In genomic region chr8:45381963-45382347, GRCm38 (mm10) we compare ENCODE assay signal across 8 mouse cellular contexts. TPM values are rescaled to one million over a fixed set of nuclear protein-coding genes. Genes with fewer than 3 reads are reported as not detected.
DNase-seq lines count a peak whose midpoint lies in the region; ATAC-seq lines count a peak whose summit lies in the region.

Fam149a (minus strand) TSS chr8:45382291.

- no peak for ATAC-seq in heart, embryonic 14.5 days (ENCODE audit: insufficient number of reproducible peaks, insufficient read depth, low FRiP score, low read depth)
- ATAC-seq in forebrain, embryonic 13.5 days = peak; percentile 64
- ATAC-seq in limb, embryonic 11.5 days (ENCODE audit: insufficient number of reproducible peaks, low FRiP score, low TSS enrichment, low read depth) = 0 out of 2 replicates have a peak, but pooled peaks have one; percentile 47

- H3K9me3 ChIP-seq in heart, embryonic 14.5 days (ENCODE audit: control insufficient read depth, low read length) = no peaks in the 10 kb centered on the region
- H3K9me3 ChIP-seq in forebrain, embryonic 13.5 days (replicated peaks) = no peaks in the 10 kb centered on the region
- no peaks in the 10 kb centered on the region for H3K9me3 ChIP-seq in limb, embryonic 11.5 days (ENCODE audit: control insufficient read depth, low read length)

- H3K4me1 ChIP-seq in heart, embryonic 14.5 days (ENCODE audit: control insufficient read depth in 2 of 2, insufficient read depth in 2 of 2, low read length in 2 of 2) = peaks cover 6 to 11% of the 10 kb centered on the region in 2 experiments; a peak in 3 of 4 replicates
- peaks cover 19% of the 10 kb centered on the region for H3K4me1 ChIP-seq in forebrain, embryonic 13.5 days
- H3K4me1 ChIP-seq in limb, embryonic 11.5 days (ENCODE audit: control insufficient read depth, insufficient read depth, low read length) = peaks cover 4% of the 10 kb centered on the region; the same call in 1 of the 2 replicates

- peak within 1 kb of the TSS; percentile 30 to 39 for H3K4me3 ChIP-seq in heart, embryonic 14.5 days (ENCODE audit: control insufficient read depth in 1 of 2, insufficient read depth in 1 of 2, low read depth in 1 of 2, low read length in 2 of 2)
- H3K4me3 ChIP-seq in forebrain, embryonic 13.5 days = peak within 1 kb of the TSS; percentile 45
- H3K4me3 ChIP-seq in limb, embryonic 11.5 days (ENCODE audit: low read depth, low read length) = peak within 1 kb of the TSS; percentile 36

- H3K27ac ChIP-seq in heart, embryonic 14.5 days (replicated peaks in 1 of 2; ENCODE audit: control insufficient read depth in 1 of 2, insufficient read depth in 1 of 2, low read depth in 2 of 2, low read length in 2 of 2) = no peak within 1 kb of the TSS
- H3K27ac ChIP-seq in forebrain, embryonic 13.5 days = no peak within 1 kb of the TSS
- no peak within 1 kb of the TSS for H3K27ac ChIP-seq in limb, embryonic 11.5 days (replicated peaks; ENCODE audit: low read depth, low read length)

- peak within 1 kb of the TSS; percentile 51 for H3K9ac ChIP-seq in heart, embryonic 14.5 days (ENCODE audit: low read length)
- peak within 1 kb of the TSS; percentile 62 for H3K9ac ChIP-seq in forebrain, embryonic 13.5 days
- peak within 1 kb of the TSS; percentile 22 for H3K9ac ChIP-seq in limb, embryonic 11.5 days (ENCODE audit: low read length)

- peaks cover 15% of the 10 kb centered on the region; the same call in 1 of the 2 replicates for H3K27me3 ChIP-seq in heart, embryonic 14.5 days (ENCODE audit: control insufficient read depth, insufficient read depth, low read length)
- 0 out of 2 replicates have a peak, but pooled peaks cover 6% of the 10 kb centered on the region for H3K27me3 ChIP-seq in forebrain, embryonic 13.5 days
- no peaks in the 10 kb centered on the region for H3K27me3 ChIP-seq in limb, embryonic 11.5 days (ENCODE audit: control insufficient read depth, insufficient read depth, low read length)

- WGBS in heart, embryonic 14.5 days = 5% methylated on average over 6 of the region's 6 CpGs
- 1% methylated on average over 6 of the region's 6 CpGs for WGBS in forebrain, embryonic 13.5 days
- 3% methylated on average over 6 of the region's 6 CpGs for WGBS in limb, embryonic 11.5 days

- peak within 1 kb of the TSS; percentile 81 for H3K4me2 ChIP-seq in heart, embryonic 14.5 days (ENCODE audit: low read length)
- peak within 1 kb of the TSS; percentile 91 for H3K4me2 ChIP-seq in forebrain, embryonic 13.5 days
- H3K4me2 ChIP-seq in limb, embryonic 11.5 days (ENCODE audit: low read depth, severe bottlenecking) = peak within 1 kb of the TSS; percentile 96

- no peaks in the 10 kb centered on the region for H3K36me3 ChIP-seq in heart, embryonic 14.5 days (ENCODE audit: control insufficient read depth, insufficient read depth, low read length)
- no peaks in the 10 kb centered on the region for H3K36me3 ChIP-seq in forebrain, embryonic 13.5 days (ENCODE audit: poor library complexity, severe bottlenecking)
- no peaks in the 10 kb centered on the region for H3K36me3 ChIP-seq in limb, embryonic 11.5 days (ENCODE audit: control insufficient read depth, insufficient read depth, low read length)

- DNase-seq in heart, postnatal 4 days = no peak
- peak; percentile 52 for DNase-seq in Muller cell, postnatal 12 days (ENCODE audit: inconsistent ontology term)
- peak; percentile 50 for DNase-seq in limb, embryonic 11.5 days (ENCODE audit: low spot score)
- DNase-seq in retina, postnatal 1 day = peak; percentile 89
- DNase-seq in ovary, postnatal 36 days (ENCODE audit: low spot score) = no peak
- no peak for DNase-seq in spleen, adult 12 weeks (ENCODE audit: low spot score)

RNA-seq across cellular contexts. Expression of gene Fam149a, which starts in this region (rescaled TPM):
- 3.6 and 4.2 TPM in 2 replicates for polyA plus RNA-seq in heart, embryonic 14.5 days (2014; fragmentation: Nextera tagmentation; extraction: Ambion mirVana)
- 1 to 10 TPM; 6.3 to 7.7 TPM for total RNA-seq in heart, postnatal 4 days (2021)
- 3.4 TPM in 2 replicates for polyA plus RNA-seq in forebrain, embryonic 13.5 days (2015; fragmentation: Nextera tagmentation; extraction: Ambion mirVana)
- polyA plus RNA-seq in limb, embryonic 11.5 days (2014; fragmentation: Nextera tagmentation; extraction: Ambion mirVana) = 13.6 and 15.0 TPM in 2 replicates

Comparison
In these comparisons a context has a peak if more than half of its experiments do, and no peak if none do; other contexts are left out.
1. DNase-seq: peak in Muller cell, postnatal 12 days (single experiment), limb, embryonic 11.5 days (single experiment) and retina, postnatal 1 day (single experiment); none in heart, postnatal 4 days (single experiment), ovary, postnatal 36 days (single experiment) and spleen, adult 12 weeks (single experiment).
2. Peak in every context shown above with its lines, with median percentiles within 50 percentile points of each other: H3K4me2 ChIP-seq, H3K4me3 ChIP-seq and H3K9ac ChIP-seq.